Mouse (Mus musculus) gastrocnemius, postnatal 10 days (tissue): ENCODE results near the gene Slc11a1. TPM values are rescaled to one million over a fixed set of nuclear protein-coding genes. Genes with fewer than 3 reads are reported as not detected.
A peak's percentile ranks its signal among the peaks of the same experiment; 100 is the strongest.

Experiments
- DNase-seq: peaks from one replicate; pipeline ENCODE4 v3.0.0; 2021; ENCODE audit warnings: mixed read lengths
- microRNA-seq, 2 experiments: library from miRNA; unstranded; fragments of <30 nt; microRNA quantifications; one replicate each; pipeline ENCODE4 v1.2.0; 2021
- total RNA-seq, 2 experiments: library from RNA; stranded (reverse); gene quantifications; 2 replicates each; pipeline ENCODE4 v1.2.3; 2021

Slc11a1 gene
- total RNA-seq, 2 experiments from 2014 or later = 2.5 to 5.2 TPM

- no peak for DNase-seq
Measured at GRCm38 (mm10) chr1:74411753-74412325, 36.8 kb downstream of the Slc11a1 start.

GRCm38 (mm10) chr1:74412711-74413110 lies 37.7 kb downstream of the Slc11a1 start:
- DNase-seq = no peak

- peak; percentile 23 for DNase-seq
Measured at GRCm38 (mm10) chr1:74415143-74415542, 40.1 kb downstream of the Slc11a1 start.

GRCm38 (mm10) chr1:74418747-74419439 lies 43.9 kb downstream of the Slc11a1 start:
- no peak for DNase-seq

GRCm38 (mm10) chr1:74419440-74419794 lies 44.4 kb downstream of the Slc11a1 start:
- DNase-seq = no peak

- no peak for DNase-seq
Measured at GRCm38 (mm10) chr1:74423147-74423546, 48.2 kb downstream of the Slc11a1 start.

GRCm38 (mm10) chr1:74425845-74426244 lies 50.9 kb downstream of the Slc11a1 start:
- DNase-seq = no peak

- no peak for DNase-seq
Measured at GRCm38 (mm10) chr1:74433220-74433619, 58.2 kb downstream of the Slc11a1 start.

- no peak for DNase-seq
Measured at GRCm38 (mm10) chr1:74434596-74434995, 59.6 kb downstream of the Slc11a1 start.

GRCm38 (mm10) chr1:74435563-74435962 lies 60.6 kb downstream of the Slc11a1 start:
- DNase-seq = no peak

Small RNA genes within 50 kb of the gene (microRNA-seq; reads per million reads assigned to microRNA genes)
- gene Mir26b = 13,890 to 30,211 reads per million in 2 experiments

Other genes with a start within 250 kb of the Slc11a1 start
- 1 to 10 TPM in 1 of 2 experiments, under 1 TPM in 1; 0.12 to 1.2 TPM for gene Rufy4, start 249.7 kb upstream of the Slc11a1 start, total RNA-seq
- under 1 TPM in 1 of 2 experiments, not detected in 1; 0.18 TPM for gene Cxcr2, start 221.2 kb upstream of the Slc11a1 start, total RNA-seq
- not detected for gene Cxcr1, start 180.6 kb upstream of the Slc11a1 start, total RNA-seq
- 100 to 1,000 TPM; 104 to 116 TPM for gene Arpc2, start 139.1 kb upstream of the Slc11a1 start, total RNA-seq
- gene Gpbar1, start 96.6 kb upstream of the Slc11a1 start, total RNA-seq = under 1 TPM in 1 of 2 experiments, not detected in 1; 0.25 TPM
- 10 to 100 TPM; 90.7 to 94.4 TPM for gene Aamp, start 90.5 kb upstream of the Slc11a1 start, total RNA-seq
- 10 to 100 TPM; 69.7 to 70.5 TPM for gene Pnkd, start 90.3 kb upstream of the Slc11a1 start, total RNA-seq
- gene Tmbim1, start 69.6 kb upstream of the Slc11a1 start, total RNA-seq = 10 to 100 TPM; 43.5 to 50.3 TPM
- under 1 TPM; 0.16 to 0.36 TPM for gene Catip, start 13.1 kb upstream of the Slc11a1 start, total RNA-seq
- gene Ctdsp1, start 16.3 kb downstream of the Slc11a1 start, total RNA-seq = 100 to 1,000 TPM in 1 of 2 experiments, 10 to 100 TPM in 1; 99.4 to 103 TPM
- under 1 TPM; 0.09 to 0.16 TPM for gene Vil1, start 34.2 kb downstream of the Slc11a1 start, total RNA-seq
- 10 to 100 TPM; 16.6 to 18.7 TPM for gene Cnot9, start 130.9 kb downstream of the Slc11a1 start, total RNA-seq
- gene Plcd4, start 167.7 kb downstream of the Slc11a1 start, total RNA-seq = 10 to 100 TPM; 69.1 to 69.5 TPM
- gene Usp37, start 169.1 kb downstream of the Slc11a1 start, total RNA-seq = 10 to 100 TPM in 1 of 2 experiments, 1 to 10 TPM in 1; 9.0 to 14.0 TPM
- gene Zfp142, start 213.1 kb downstream of the Slc11a1 start, total RNA-seq = 10 to 100 TPM in 1 of 2 experiments, 1 to 10 TPM in 1; 7.1 to 11.2 TPM
- gene Bcs1l, start 213.1 kb downstream of the Slc11a1 start, total RNA-seq = 10 to 100 TPM; 12.7 to 13.7 TPM
- gene Rnf25, start 226.2 kb downstream of the Slc11a1 start, total RNA-seq = 10 to 100 TPM; 18.1 to 23.1 TPM
- 1 to 10 TPM in 1 of 2 experiments, under 1 TPM in 1; 0.88 to 1.8 TPM for gene Stk36, start 226.2 kb downstream of the Slc11a1 start, total RNA-seq